Mouse (Mus musculus): ENCODE measurements around the gene Jsrp1. TPM values are rescaled to one million over a fixed set of nuclear protein-coding genes. Genes with fewer than 3 reads are reported as not detected.

Jsrp1 gene
- polyA plus RNA-seq (2012; rRNA removed; ENCODE audit: low replicate concordance): not detected in 2 replicates

DNA sequence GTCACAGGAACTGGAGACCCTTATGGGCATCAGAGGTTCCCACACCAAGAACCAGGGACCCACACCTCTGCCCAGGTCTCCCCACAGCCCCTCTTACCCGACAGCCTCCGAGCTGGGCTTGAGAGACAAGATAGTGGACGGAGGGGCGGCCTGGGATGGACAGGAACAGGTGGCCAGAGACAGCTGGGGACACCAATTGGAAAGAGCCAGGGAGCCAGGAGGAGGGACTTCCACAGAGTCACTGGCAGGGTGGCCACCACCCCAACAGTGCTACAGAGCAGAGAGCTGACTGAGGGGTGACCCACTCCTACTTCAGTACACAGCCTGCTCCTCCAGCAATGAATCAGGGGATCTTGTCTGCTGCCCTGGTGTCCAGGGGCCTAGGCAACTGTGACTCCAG is at the start of gene Jsrp1:
Jsrp1 (minus strand) TSS at position 133 of the 400 bp plus-strand sequence.

GRCm38 (mm10) chr10:80854913-80855748 is 41.8 kb upstream of the Jsrp1 start, which contains the start of the genes Lsm7 and Sppl2b:
TSS of gene Lsm7 (minus strand) at chr10:80855209.
TSS of gene Sppl2b (plus strand) at chr10:80855275.

DNA sequence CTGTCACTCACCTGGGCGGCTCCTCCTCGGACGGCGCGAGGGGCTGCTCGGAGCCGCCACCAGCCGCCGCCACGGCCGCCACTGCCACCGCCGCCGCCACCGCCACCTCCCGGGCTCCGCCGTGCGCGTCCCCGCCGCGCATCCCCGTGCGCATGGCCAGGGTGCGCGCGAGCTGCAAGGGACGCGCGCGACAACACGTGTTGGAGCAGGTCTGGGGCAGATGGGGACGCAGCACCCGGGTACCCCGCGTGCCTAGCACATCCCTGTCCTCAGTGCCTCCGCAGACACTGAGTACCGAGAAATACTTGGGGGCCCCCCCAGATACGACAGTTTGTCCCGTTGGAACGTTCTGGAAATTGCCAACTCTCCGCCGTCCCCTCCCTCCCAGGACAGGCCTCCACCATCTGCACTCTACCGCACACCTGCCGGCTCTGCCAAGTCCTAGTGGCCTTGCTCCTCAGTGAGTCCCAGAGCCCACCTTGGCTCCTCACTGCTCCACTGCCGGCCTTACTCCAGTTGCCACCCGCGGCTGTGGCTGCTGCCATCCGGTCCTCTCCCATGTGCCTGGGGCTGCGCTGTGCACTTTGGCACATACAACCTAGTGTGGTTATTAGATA is 30.7 kb upstream of the Jsrp1 start, which contains the start of gene Lingo3:
Lingo3 (minus strand) TSS at position 109 of the 617 bp plus-strand sequence.

DNA sequence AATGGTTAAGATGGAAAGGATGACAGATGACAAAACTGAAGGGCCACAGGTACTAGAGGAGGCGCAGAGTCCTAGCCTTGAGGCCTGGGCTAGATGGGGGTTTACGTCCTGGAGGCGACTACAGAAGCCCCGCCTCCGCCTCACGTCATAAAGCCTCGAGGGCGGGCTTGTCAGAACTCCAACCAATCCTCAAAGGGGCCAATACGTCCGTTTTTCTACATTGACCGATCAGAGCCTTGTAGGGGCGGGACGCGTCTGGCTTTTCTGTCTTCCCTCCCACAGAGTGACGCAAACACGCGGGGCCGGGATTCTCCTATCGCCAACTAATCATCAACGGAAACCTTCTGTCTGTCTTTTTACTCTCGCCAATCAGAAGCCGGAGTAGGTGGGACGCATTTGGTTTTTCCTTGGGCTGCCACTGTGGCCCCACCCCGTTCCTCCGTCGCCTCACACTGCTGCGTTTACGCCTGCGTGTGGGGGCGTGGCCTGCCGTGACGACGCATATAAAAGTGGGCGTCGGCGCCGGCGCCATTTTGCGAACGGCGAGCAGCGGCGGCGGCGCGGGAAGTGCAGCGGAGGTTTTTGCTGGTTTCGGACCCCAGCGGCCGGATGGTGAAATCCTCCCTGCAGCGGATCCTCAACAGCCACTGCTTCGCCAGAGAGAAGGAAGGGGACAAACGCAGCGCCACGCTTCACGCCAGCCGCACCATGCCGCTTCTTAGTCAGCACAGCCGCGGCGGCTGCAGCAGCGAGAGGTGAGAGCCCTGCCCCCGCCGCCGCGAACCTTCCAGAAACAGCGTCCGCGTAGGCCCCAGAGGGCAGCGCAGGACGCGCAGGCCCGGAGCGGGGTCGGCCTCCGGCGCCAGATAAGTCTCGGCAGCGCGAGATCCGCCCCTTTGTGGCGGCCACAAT is 13.1 kb upstream of the Jsrp1 start, which contains the start of gene Oaz1:
Oaz1 (plus strand) TSS at position 506 of the 912 bp plus-strand sequence.

DNA sequence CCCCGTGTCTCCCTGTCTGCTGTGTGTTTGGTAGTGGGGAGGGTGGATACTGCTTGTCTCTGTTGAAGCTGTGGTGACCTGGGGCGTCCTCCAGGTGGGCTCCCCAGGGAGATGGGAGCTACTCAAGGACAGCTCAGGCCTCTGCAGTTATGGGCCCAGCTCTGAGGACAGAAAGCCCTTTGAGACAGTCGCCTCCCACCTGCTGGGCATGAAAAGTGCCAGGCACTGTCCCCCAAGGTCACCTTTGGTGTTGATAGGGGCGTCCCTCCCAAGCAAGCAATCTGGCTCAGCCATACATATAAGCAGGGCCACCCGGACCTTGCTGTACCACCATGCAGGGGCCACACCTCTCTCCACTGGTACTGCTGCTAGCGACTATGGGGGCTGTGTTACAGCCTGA is 8.4 kb downstream of the Jsrp1 start, which contains the start of gene Amh:
Amh (plus strand) TSS at position 328 of the 400 bp plus-strand sequence.

GRCm38 (mm10) chr10:80798150-80799006 is 14.9 kb downstream of the Jsrp1 start, which contains the start of the genes Sf3a2 and Plekhj1:
TSS of gene Sf3a2 (plus strand) at chr10:80798198.
TSS of gene Plekhj1 (minus strand) at chr10:80798626.

Other genes starting within 250 kb of the Jsrp1 start
- gene Klf16, start 236.2 kb downstream of the Jsrp1 start, polyA plus RNA-seq (2012; rRNA removed; ENCODE audit: low replicate concordance): 22.7 and 36.3 TPM in 2 replicates
- 502 and 1,087 TPM in 2 replicates for gene Abhd17a, start 223.2 kb downstream of the Jsrp1 start, polyA plus RNA-seq (2012; rRNA removed; ENCODE audit: low replicate concordance)
- gene Scamp4, start 210.6 kb downstream of the Jsrp1 start, polyA plus RNA-seq (2012; rRNA removed; ENCODE audit: low replicate concordance): 164 and 176 TPM in 2 replicates
- gene Adat3, start 210.6 kb downstream of the Jsrp1 start, polyA plus RNA-seq (2012; rRNA removed; ENCODE audit: low replicate concordance): 23.9 and 33.1 TPM in 2 replicates
- gene Gm49322, start 207.5 kb downstream of the Jsrp1 start, polyA plus RNA-seq (2012; rRNA removed; ENCODE audit: low replicate concordance): 1.7 and 2.4 TPM in 2 replicates
- 194 and 256 TPM in 2 replicates for gene Csnk1g2, start 190.7 kb downstream of the Jsrp1 start, polyA plus RNA-seq (2012; rRNA removed; ENCODE audit: low replicate concordance)
- gene Btbd2, start 156.4 kb downstream of the Jsrp1 start, polyA plus RNA-seq (2012; rRNA removed; ENCODE audit: low replicate concordance): 70.9 and 83.2 TPM in 2 replicates
- gene Mknk2, start 135.4 kb downstream of the Jsrp1 start, polyA plus RNA-seq (2012; rRNA removed; ENCODE audit: low replicate concordance): 147 TPM in 2 replicates
- 28.1 and 37.8 TPM in 2 replicates for gene Mob3a, start 111.5 kb downstream of the Jsrp1 start, polyA plus RNA-seq (2012; rRNA removed; ENCODE audit: low replicate concordance)
- 20.8 and 44.8 TPM in 2 replicates for gene Izumo4, start 111.3 kb downstream of the Jsrp1 start, polyA plus RNA-seq (2012; rRNA removed; ENCODE audit: low replicate concordance)
- 80.7 and 89.3 TPM in 2 replicates for gene Ap3d1, start 71.2 kb downstream of the Jsrp1 start, polyA plus RNA-seq (2012; rRNA removed; ENCODE audit: low replicate concordance)
- 53.5 and 58.4 TPM in 2 replicates for gene Dot1l, start 58.3 kb downstream of the Jsrp1 start, polyA plus RNA-seq (2012; rRNA removed; ENCODE audit: low replicate concordance)
- 50.6 and 68.2 TPM in 2 replicates for gene Sf3a2, start 15.3 kb downstream of the Jsrp1 start, polyA plus RNA-seq (2012; rRNA removed; ENCODE audit: low replicate concordance)
- gene Plekhj1, start 14.9 kb downstream of the Jsrp1 start, polyA plus RNA-seq (2012; rRNA removed; ENCODE audit: low replicate concordance): 44.6 and 62.2 TPM in 2 replicates
- 0.54 and 2.5 TPM in 2 replicates for gene Amh, start 8.3 kb downstream of the Jsrp1 start, polyA plus RNA-seq (2012; rRNA removed; ENCODE audit: low replicate concordance)
- gene Oaz1, start 13.2 kb upstream of the Jsrp1 start, polyA plus RNA-seq (2012; rRNA removed; ENCODE audit: low replicate concordance): 955 and 1,664 TPM in 2 replicates
- gene Lingo3, start 30.5 kb upstream of the Jsrp1 start, polyA plus RNA-seq (2012; rRNA removed; ENCODE audit: low replicate concordance): 0.02 and 0.07 TPM in 2 replicates
- gene Lsm7, start 41.7 kb upstream of the Jsrp1 start, polyA plus RNA-seq (2012; rRNA removed; ENCODE audit: low replicate concordance): 89.4 and 104 TPM in 2 replicates
- 80.9 and 86.1 TPM in 2 replicates for gene Sppl2b, start 41.8 kb upstream of the Jsrp1 start, polyA plus RNA-seq (2012; rRNA removed; ENCODE audit: low replicate concordance)
- gene Tmprss9, start 58.4 kb upstream of the Jsrp1 start, polyA plus RNA-seq (2012; rRNA removed; ENCODE audit: low replicate concordance): 0.78 and 3.7 TPM in 2 replicates
- gene Timm13, start 87.5 kb upstream of the Jsrp1 start, polyA plus RNA-seq (2012; rRNA removed; ENCODE audit: low replicate concordance): 217 and 283 TPM in 2 replicates
- gene Lmnb2, start 104.7 kb upstream of the Jsrp1 start, polyA plus RNA-seq (2012; rRNA removed; ENCODE audit: low replicate concordance): 30.0 and 34.9 TPM in 2 replicates
- gene Gadd45b, start 116.6 kb upstream of the Jsrp1 start, polyA plus RNA-seq (2012; rRNA removed; ENCODE audit: low replicate concordance): 14.8 and 34.1 TPM in 2 replicates
- gene Gng7, start 201.4 kb upstream of the Jsrp1 start, polyA plus RNA-seq (2012; rRNA removed; ENCODE audit: low replicate concordance): 0.56 and 1.3 TPM in 2 replicates
- gene Diras1, start 212.2 kb upstream of the Jsrp1 start, polyA plus RNA-seq (2012; rRNA removed; ENCODE audit: low replicate concordance): 0.29 and 0.68 TPM in 2 replicates
- 26.2 and 32.8 TPM in 2 replicates for gene Slc39a3, start 223.9 kb upstream of the Jsrp1 start, polyA plus RNA-seq (2012; rRNA removed; ENCODE audit: low replicate concordance)
- gene Sgta, start 246.7 kb upstream of the Jsrp1 start, polyA plus RNA-seq (2012; rRNA removed; ENCODE audit: low replicate concordance): 180 and 258 TPM in 2 replicates

Data from duodenum, adult 2 months (tissue).